ENCODE assay signal across 9 mouse cellular contexts in genomic region chr2:173263636-173264330, GRCm38 (mm10). TPM values are rescaled to one million over a fixed set of nuclear protein-coding genes. Genes with fewer than 3 reads are reported as not detected.
DNase-seq lines count a peak whose midpoint lies in the region; ATAC-seq and TF ChIP-seq lines count a peak whose summit lies in the region.
"Had no signal": no experiment of that assay in that cellular context is flagged by ENCODE, and none has a peak within 500 bp of the region (broad histone marks: within the 10 kb centered on the region; RNA-seq: fewer than 3 reads in every experiment).

No protein-coding gene starts in this region.

- H3K36me3 ChIP-seq in hindbrain, embryonic 12.5 days, result no peaks in the 10 kb centered on the region
- no peaks in the 10 kb centered on the region for H3K36me3 ChIP-seq in hindbrain, postnatal 0 days (ENCODE audit: insufficient read depth, low read length)
- H3K36me3 ChIP-seq in stomach, embryonic 16.5 days (ENCODE audit: control insufficient read depth, insufficient read depth, low read length), result no peaks in the 10 kb centered on the region

- H3K9ac ChIP-seq in hindbrain, embryonic 12.5 days, result no peak overlapping the region; the same call in 1 of the 2 replicates
- H3K9ac ChIP-seq in hindbrain, postnatal 0 days (replicated peaks; ENCODE audit: low read length), result no peak overlapping the region
- H3K9ac ChIP-seq in stomach, embryonic 16.5 days (ENCODE audit: low read length), result peak overlapping the region; percentile 49

- H3K27me3 ChIP-seq in hindbrain, embryonic 12.5 days, result no peaks in the 10 kb centered on the region
- no peaks in the 10 kb centered on the region for H3K27me3 ChIP-seq in hindbrain, postnatal 0 days (ENCODE audit: insufficient read depth, low read length)
- H3K27me3 ChIP-seq in stomach, embryonic 16.5 days (ENCODE audit: control insufficient read depth, insufficient read depth, low read length), result no peaks in the 10 kb centered on the region

- H3K4me1 ChIP-seq in hindbrain, embryonic 12.5 days, result peaks cover 87% of the 10 kb centered on the region
- peaks cover 13% of the 10 kb centered on the region; the same call in 1 of the 2 replicates for H3K4me1 ChIP-seq in hindbrain, postnatal 0 days (ENCODE audit: insufficient read depth, low read length)
- H3K4me1 ChIP-seq in stomach, embryonic 16.5 days (ENCODE audit: control insufficient read depth, insufficient read depth, low read length), result peaks cover 84% of the 10 kb centered on the region

- intact Hi-C loops in left cerebral cortex, postnatal 4 days (cut with DNase I), result no loop called here

- no peak overlapping the region for H3K4me2 ChIP-seq in hindbrain, embryonic 12.5 days (replicated peaks)
- no peak overlapping the region for H3K4me2 ChIP-seq in hindbrain, postnatal 0 days (ENCODE audit: low read depth, low read length)
- no peak overlapping the region for H3K4me2 ChIP-seq in stomach, embryonic 16.5 days (ENCODE audit: low read depth, low read length)

- H3K9me3 ChIP-seq in hindbrain, embryonic 12.5 days (replicated peaks), result no peaks in the 10 kb centered on the region
- H3K9me3 ChIP-seq in hindbrain, postnatal 0 days (ENCODE audit: low read length), result no peaks in the 10 kb centered on the region
- no peaks in the 10 kb centered on the region for H3K9me3 ChIP-seq in stomach, embryonic 16.5 days (replicated peaks; ENCODE audit: control insufficient read depth, low read length)

- 0 out of 2 replicates have a peak overlapping the region, but pooled peaks have one; percentile 14 for H3K27ac ChIP-seq in hindbrain, embryonic 12.5 days
- no peak overlapping the region for H3K27ac ChIP-seq in hindbrain, postnatal 0 days
- H3K27ac ChIP-seq in stomach, embryonic 16.5 days (ENCODE audit: low read length), result peak overlapping the region; percentile 77
- H3K27ac ChIP-seq in layer of hippocampus, adult 2 months, result no peak overlapping the region

- no peak overlapping the region for H3K4me3 ChIP-seq in hindbrain, embryonic 12.5 days
- no peak overlapping the region for H3K4me3 ChIP-seq in hindbrain, postnatal 0 days (ENCODE audit: low read length)
- no peak overlapping the region for H3K4me3 ChIP-seq in stomach, embryonic 16.5 days (replicated peaks; ENCODE audit: low read length)
- H3K4me3 ChIP-seq in layer of hippocampus, adult 2 months, result no peak overlapping the region

- TF ChIP-seq CTCF in hindbrain, postnatal 0 days (IDR thresholded peaks at IDR 0.05; ENCODE audit: low read depth), result no peak
- no peak for TF ChIP-seq CTCF in layer of hippocampus, adult 2 months (conservative IDR thresholded peaks at IDR 0.05)

- ATAC-seq in hindbrain, embryonic 12.5 days (ENCODE audit: low FRiP score), result peak; percentile 15; the same call in 1 of the 2 replicates
- ATAC-seq in hindbrain, postnatal 0 days, result no peak
- ATAC-seq in stomach, embryonic 16.5 days (ENCODE audit: insufficient read depth, low FRiP score), result peak; percentile 54

- WGBS in hindbrain, embryonic 12.5 days, result 66% methylated on average over 11 of the region's 11 CpGs
- WGBS in hindbrain, postnatal 0 days, result 73% methylated on average over 11 of the region's 11 CpGs
- WGBS in stomach, embryonic 16.5 days, result 48% methylated on average over 11 of the region's 11 CpGs

- no peak for DNase-seq in hindbrain, postnatal 0 days (ENCODE audit: low spot score)
- DNase-seq in Muller cell, postnatal 12 days (ENCODE audit: inconsistent ontology term), result peak; percentile 86
- peak; percentile 81 for DNase-seq in kidney, adult 9 months
- no peak for DNase-seq in left cerebral cortex, postnatal 4 days
- DNase-seq in layer of hippocampus, adult 2 months (ENCODE audit: low spot score in 2 of 2), result no peak
- no peak for DNase-seq in yolk sac, embryonic 10.5 days (ENCODE audit: low spot score)
- DNase-seq: lung, adult 2 months had no signal

RNA-seq across cellular contexts. Expression of gene Pmepa1, which starts 12.6 kb away (rescaled TPM):
- 5.6 and 6.3 TPM in 2 replicates for polyA plus RNA-seq in hindbrain, embryonic 12.5 days (2016; fragmentation: Nextera tagmentation; extraction: Ambion mirVana)
- 7.7 and 16.0 TPM in 2 replicates for total RNA-seq in hindbrain, postnatal 0 days (2014; rRNA removed)
- 2.6 and 3.0 TPM in 2 replicates for polyA plus RNA-seq in hindbrain, postnatal 0 days (2015; fragmentation: Nextera tagmentation; extraction: Ambion mirVana)
- 7.2 and 7.4 TPM in 2 replicates for polyA plus RNA-seq in stomach, embryonic 16.5 days (2015; fragmentation: Nextera tagmentation; extraction: Ambion mirVana)
- 10 to 100 TPM; 32.7 to 45.3 TPM for total RNA-seq in left cerebral cortex, postnatal 4 days (2021)
- total RNA-seq in layer of hippocampus, adult 2 months (2021), result 10 to 100 TPM; 20.4 to 24.0 TPM

RNA-seq across cellular contexts. Expression of gene Zbp1, which starts 45.1 kb away (rescaled TPM):
- polyA plus RNA-seq in hindbrain, embryonic 12.5 days (2016; fragmentation: Nextera tagmentation; extraction: Ambion mirVana), result 0.28 TPM in 1 of 2 replicates, not detected in the other
- total RNA-seq in hindbrain, postnatal 0 days (2014; rRNA removed), result not detected in 2 replicates
- polyA plus RNA-seq in hindbrain, postnatal 0 days (2015; fragmentation: Nextera tagmentation; extraction: Ambion mirVana), result 0.58 and 0.68 TPM in 2 replicates
- 0.70 and 1.0 TPM in 2 replicates for polyA plus RNA-seq in stomach, embryonic 16.5 days (2015; fragmentation: Nextera tagmentation; extraction: Ambion mirVana)
- under 1 TPM in 1 of 2 experiments, not detected in 1; 0.20 TPM for total RNA-seq in left cerebral cortex, postnatal 4 days (2021)
- under 1 TPM in 1 of 2 experiments, not detected in 1; 0.28 TPM for total RNA-seq in layer of hippocampus, adult 2 months (2021)

Comparison
In these comparisons a context has a peak if more than half of its experiments do, and no peak if none do; other contexts are left out.
1. H3K27ac ChIP-seq: peak in hindbrain, embryonic 12.5 days (single experiment) and stomach, embryonic 16.5 days (single experiment); none in hindbrain, postnatal 0 days (single experiment) and layer of hippocampus, adult 2 months (single experiment).
2. DNase-seq: peak in Muller cell, postnatal 12 days (single experiment) and kidney, adult 9 months (single experiment); none in hindbrain, postnatal 0 days (single experiment), left cerebral cortex, postnatal 4 days (single experiment), layer of hippocampus, adult 2 months (0 of 2) and yolk sac, embryonic 10.5 days (single experiment).